Mouse (Mus musculus) retina, postnatal 7 days (tissue): ENCODE results near the gene C1qtnf6.

Experiments
- DNase-seq: peaks from one replicate; pipeline ENCODE4 v3.0.0-alpha.2; 2012; ENCODE audit warnings: low read depth, low spot score

C1qtnf6 gene

DNA sequence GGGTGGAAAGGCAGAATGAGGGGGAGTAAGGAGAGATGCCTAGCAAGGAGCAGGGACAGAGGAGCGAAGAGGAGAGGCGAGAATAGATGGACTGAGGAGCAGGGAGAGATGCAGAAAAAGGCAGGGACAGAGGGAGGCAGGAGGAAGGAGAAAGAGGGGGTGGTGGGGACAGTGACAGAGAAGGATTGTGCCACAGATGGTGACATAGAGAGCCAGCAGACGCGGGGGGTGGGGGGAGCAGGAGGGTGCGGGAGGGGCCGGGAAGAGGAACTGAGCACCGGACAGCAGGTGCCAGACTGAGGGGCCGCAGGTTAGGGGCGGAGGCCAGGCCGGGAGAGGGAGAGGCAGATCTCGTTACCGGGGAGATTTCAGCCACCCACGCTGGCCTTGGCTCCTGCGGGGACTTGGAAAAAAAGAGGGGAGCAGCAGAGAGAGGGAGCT is 13.4 kb upstream of the C1qtnf6 start, which contains the start of gene Sstr3:
Sstr3 (minus strand) TSS at position 125 of the 441 bp plus-strand sequence.
- DNase-seq: no peak

- DNase-seq: no peak
Measured at GRCm38 (mm10) chr15:78544041-78544440, 12.8 kb upstream of the C1qtnf6 start.

GRCm38 (mm10) chr15:78542767-78543303 is 11.6 kb upstream of the C1qtnf6 start:
- no peak for DNase-seq

DNA sequence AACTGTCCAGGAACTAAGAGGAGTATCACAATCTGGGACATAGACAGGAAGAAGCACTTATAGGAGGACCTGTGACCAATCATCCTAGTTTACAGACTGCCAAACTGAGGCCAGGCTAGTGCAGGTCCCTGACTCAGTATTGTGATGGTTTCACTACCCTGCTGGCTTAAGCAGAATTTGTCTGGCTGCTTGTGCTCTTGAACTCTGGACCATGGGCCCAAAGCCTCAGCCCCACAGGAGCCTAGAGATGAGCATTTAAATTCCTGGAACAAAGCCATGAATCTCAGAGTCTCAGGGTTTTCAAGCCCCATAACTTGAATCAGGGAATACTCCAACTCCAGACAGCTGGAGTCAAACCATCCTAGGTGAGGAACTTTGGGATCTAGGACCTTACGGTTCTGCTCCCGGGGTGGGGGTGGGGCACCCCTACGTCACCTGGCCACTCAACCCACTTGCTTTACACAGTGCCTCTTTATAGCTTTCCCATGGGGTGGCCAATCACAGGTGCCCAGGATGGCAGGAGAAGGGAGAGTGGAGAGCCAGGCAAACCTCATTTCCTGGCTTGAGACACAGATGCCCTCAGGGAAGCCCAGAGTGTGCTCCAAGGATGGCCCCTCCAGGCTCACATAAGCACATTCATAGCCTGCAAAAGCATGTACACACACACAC is 11.0 kb upstream of the C1qtnf6 start:
- DNase-seq: no peak

- DNase-seq: no peak
Measured at GRCm38 (mm10) chr15:78541606-78542005, 10.4 kb upstream of the C1qtnf6 start.

DNA sequence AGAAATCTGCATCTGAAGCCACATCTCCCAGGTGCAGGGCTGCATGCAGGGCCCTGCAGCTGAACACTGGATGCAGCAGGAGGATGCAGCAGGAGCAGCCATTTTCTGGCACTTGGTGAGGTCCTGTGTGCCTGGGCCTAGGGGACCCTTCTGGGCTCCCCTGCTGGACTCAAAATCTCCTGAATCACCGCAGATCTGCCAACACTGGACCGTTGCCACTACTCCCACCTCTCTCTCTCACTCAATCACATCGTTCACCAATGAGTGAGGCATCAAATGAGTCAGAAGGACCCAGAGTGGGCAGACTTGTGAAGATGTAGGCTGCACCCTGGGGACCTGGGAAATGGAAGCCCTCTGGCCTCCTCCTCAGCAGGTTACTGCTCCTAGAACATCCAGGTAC is 9.8 kb upstream of the C1qtnf6 start:
- no peak for DNase-seq

DNA sequence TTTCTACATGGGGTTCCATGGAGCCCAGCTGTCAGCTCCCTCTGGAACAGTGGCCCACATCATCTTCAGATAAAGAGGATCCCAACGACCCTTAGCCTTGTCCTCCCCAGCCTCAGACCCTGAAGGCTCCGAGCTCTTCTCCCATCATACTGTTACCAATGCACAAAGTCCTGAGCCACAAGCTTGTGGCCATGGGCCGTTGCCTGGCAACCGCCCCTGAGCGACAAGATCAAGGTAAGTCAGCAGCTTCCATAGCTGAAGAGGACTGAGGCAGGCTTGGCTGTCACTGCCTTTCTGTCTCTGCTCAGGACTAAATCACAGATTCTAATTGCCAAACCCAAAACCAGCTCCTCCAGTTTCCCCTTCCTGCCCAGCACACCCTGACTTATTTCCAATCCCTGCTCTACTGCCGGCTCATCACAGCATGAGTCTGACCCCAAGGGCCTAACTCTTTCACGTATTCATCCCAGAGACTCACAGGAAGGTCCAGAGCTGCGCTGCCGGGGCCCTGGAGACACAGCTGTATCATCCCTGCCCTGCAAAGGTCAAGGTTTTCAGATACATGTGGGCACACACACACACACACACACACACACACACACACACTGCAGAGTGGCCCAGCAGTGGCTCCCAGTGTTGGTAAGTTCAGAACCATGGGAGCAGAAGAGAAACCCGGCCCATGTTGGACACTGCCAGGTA is 4.7 kb upstream of the C1qtnf6 start:
- DNase-seq: no peak

- DNase-seq: no peak
Measured at GRCm38 (mm10) chr15:78533346-78533835, 2.2 kb upstream of the C1qtnf6 start.

GRCm38 (mm10) chr15:78532566-78533345 is 1.5 kb upstream of the C1qtnf6 start:
- DNase-seq: no peak

DNA sequence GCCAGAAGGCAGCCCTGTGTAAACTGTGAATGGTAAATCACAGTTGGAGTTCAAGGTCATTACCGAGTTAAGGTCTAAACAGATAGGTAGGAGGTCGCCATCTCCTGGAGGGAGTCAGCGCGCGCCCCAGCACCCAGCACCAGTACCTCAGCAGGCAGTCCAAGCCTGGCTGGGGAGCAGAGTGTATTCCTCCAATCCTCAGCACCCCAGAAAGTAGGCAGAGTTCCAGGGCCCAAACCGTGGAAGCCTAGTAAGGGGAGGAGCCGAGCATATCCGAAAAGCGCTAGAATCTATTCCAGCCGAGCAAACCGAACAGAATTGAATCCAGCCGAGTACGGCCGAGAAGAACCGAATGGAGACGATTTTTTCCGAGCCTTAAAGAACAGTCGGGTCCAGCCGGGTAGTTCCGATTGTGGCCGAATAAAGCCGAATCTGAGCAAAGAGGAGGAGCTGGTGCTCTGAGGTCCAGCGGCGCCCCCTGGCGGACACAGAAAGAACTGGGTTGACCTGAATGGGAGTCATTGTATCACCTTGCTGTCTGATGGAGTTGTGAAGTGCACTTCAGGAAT is 769 bp upstream of the C1qtnf6 start:
- DNase-seq: peak; percentile 87

- DNase-seq: no peak
Measured at GRCm38 (mm10) chr15:78531451-78531720, 170 bp upstream of the C1qtnf6 start.

DNA sequence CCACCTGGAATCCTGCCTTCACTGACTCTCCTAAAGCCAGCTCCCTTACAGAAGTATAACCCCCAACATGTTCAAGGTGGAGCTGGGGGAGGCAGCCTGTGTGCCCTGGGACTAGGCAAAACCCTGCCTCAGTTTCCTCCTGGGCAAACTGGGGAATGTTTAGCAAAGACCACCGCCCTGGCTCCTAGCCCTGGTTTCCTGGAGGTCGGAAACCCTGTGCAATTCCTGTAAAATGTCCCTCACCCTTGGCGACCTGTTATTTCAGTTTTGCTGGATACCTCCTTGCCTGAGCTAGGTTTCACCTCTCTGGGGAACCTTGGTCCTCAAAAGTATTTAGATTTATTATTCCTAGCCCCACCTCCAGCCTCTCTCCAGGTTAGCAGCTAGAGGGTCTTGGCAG is 1.1 kb downstream of the C1qtnf6 start:
- no peak for DNase-seq

DNA sequence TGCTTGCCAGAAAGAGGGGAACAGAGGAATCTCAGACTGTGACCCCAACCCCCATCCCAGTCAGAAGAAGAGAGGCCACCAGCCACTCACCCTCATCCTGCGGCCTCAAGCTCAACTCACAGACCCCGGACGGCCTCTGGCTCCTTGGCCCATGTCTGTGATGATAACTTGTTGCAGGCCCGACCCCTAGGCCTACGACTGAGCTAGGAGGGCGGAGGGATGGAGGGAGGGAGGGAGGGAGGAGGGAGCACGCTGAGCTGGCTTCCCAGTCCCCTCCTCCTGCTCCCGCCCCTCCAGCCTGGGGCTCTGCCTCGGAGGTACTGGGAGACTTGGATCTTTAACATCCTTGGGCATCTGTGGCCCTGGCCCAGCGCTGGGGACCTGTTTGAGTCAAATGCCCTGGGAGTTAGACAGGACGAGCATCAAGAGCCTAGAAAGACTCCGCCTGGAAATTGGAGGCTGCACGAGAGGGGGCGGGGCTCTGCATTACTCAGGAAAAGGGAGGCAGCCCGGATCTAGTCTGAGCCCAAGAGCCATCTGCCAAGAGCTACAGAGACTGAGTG is 1.7 kb downstream of the C1qtnf6 start:
- peak; percentile 34 for DNase-seq

DNA sequence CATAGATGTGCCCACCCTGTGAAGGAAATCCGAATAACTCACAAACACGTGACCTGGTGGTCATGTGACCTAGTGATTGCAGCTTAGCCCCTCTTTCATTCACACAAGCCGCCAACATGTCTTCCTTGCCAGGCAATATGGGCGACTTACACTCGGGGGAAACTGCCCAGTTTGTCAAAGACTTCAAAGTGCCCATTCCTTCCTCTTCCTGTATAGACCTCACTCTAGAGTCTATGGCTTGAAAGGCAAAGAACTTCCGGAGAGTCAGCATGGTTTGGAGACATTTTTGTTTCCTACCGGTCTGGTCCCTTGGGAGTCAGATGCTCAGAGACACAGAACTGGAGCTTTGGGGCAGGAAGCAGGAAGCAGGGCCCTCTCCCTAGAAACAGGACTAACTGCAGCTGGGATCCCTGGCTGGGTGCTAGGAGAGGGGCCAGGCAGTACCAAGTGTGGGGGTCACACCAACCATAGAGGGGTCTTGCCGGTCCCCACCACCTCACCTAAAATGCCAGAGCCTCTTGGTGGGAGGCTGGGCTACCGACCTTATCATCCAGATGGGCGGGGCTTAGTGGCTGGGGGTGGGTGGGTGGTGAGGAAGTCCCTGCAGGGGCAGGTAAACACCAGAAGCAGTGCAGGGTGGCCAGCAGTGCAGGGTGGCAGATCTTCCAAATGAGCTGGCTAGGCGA is 2.3 kb downstream of the C1qtnf6 start:
- no peak for DNase-seq

DNA sequence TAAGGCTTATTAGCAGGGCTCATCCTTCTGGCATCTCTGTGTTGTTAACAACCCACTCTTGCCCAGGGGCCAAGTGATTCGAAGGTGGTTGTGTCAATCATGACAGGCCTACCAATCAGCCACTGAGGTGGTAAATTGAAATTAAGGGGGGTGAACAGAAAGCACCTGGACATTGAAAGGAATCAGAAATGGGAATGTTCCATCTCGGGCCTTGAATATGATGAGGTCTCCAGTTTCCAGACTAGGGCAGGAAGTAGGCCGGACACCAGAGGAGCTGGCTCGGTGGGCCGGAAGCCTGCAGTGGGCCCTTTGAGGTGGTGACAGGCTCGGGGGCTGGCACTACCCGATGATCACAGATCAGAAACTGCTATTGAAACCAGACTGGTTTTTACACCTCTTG is 3.2 kb downstream of the C1qtnf6 start:
- no peak for DNase-seq

GRCm38 (mm10) chr15:78524163-78524562 is 7.1 kb downstream of the C1qtnf6 start:
- DNase-seq: no peak

DNA sequence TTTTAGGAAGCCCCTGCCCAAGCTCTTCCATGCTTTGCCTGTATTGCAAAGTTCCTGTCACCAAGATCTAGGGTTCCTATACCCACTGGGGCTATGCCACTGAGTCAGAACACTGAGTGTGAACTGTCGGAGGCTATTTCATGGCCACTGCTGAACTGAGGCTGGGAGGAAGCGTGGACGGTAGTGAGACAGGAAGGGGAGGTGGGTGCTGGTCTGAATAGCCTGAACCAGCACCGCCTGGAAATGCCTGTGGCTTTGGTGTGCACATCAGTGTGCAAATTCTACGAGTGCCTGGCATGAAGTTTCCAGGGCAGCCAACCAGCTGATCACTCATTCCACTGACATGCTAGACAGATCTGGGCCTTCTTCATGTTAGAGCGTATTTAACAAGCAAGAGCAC is 9.3 kb downstream of the C1qtnf6 start:
- DNase-seq: no peak

DNA sequence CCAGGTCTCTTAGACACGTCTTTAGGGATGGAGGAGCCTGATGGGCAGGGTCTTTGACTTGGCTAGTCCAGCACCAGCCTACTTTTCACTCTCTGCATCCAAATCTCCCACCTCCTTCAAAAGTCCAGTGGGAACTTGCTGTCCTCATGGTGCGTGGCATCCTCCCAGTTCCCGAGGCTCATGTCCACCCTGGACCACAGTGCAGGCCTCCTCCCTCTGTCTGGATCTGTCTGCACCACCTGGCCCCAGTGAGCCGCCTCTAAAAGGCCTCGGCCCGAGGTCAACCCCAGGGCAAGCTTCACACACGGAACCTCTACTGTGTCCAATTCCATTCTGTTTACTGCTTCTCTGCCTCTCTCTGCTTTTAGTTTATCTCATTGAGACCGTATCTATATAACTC is 9.9 kb downstream of the C1qtnf6 start:
- DNase-seq: no peak

GRCm38 (mm10) chr15:78520112-78520715 is 11.0 kb downstream of the C1qtnf6 start:
- no peak for DNase-seq

GRCm38 (mm10) chr15:78518221-78518620 is 13.0 kb downstream of the C1qtnf6 start:
- DNase-seq: no peak

DNA sequence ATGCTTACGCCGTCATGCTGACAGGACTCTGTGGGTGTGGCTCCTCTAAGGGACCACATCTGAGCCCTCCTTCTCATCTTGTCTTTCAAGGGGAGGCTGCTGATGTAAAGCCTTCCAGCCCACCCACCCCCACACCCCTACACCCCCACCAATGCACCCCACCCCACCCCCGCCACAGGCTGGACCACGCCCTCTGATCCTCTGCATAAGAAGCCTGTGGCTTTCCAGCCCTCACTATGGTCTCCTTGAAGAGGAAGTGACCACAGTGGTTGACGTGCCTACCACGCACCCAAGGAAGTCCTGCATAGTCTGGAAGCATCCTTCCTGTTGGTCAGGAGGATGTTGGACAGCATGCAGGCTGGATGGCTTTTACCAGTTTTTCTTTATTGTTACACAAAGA is 15.5 kb downstream of the C1qtnf6 start:
- DNase-seq: no peak
